Mouse (Mus musculus): ENCODE measurements around the gene Tmem101.

- TF ChIP-seq CTCF (IDR thresholded peaks at IDR 0.05; ENCODE audit: borderline replicate concordance, insufficient read depth, low read length) (peak; percentile 96), POLR2A (IDR thresholded peaks at IDR 0.05; ENCODE audit: low read depth, low read length) (no peak)
Measured at GRCm38 (mm10) chr11:102138447-102138740, 17.8 kb downstream of the Tmem101 start.
